Mouse (Mus musculus) retina, postnatal 1 day (tissue): Measurements from ENCODE around the gene Glrx5.
A peak's percentile ranks its signal among the peaks of the same experiment; 100 is the strongest.

ENCODE experiments used
- DNase-seq: peaks from one replicate; pipeline ENCODE4 v3.0.0-alpha.2; 2012

Gene Glrx5

GRCm38 (mm10) chr12:105031081-105032058 lies 1.1 kb upstream of the Glrx5 start:
- peak; percentile 46 for DNase-seq

- DNase-seq: no peak
These were observed 616 bp downstream of the Glrx5 start for GRCm38 (mm10) chr12:105032832-105033775.

GRCm38 (mm10) chr12:105034130-105034769 lies 1.8 kb downstream of the Glrx5 start:
- DNase-seq: no peak

GRCm38 (mm10) chr12:105038211-105038610 lies 5.7 kb downstream of the Glrx5 start:
- DNase-seq: no peak

- DNase-seq: no peak
These were observed 6.4 kb downstream of the Glrx5 start for GRCm38 (mm10) chr12:105038918-105039317.

GRCm38 (mm10) chr12:105039578-105040289 lies 7.2 kb downstream of the Glrx5 start:
- DNase-seq: no peak

- no peak for DNase-seq
These were observed 8.5 kb downstream of the Glrx5 start for GRCm38 (mm10) chr12:105040950-105041349.

- no peak for DNase-seq
These were observed 10.6 kb downstream of the Glrx5 start for GRCm38 (mm10) chr12:105043081-105043480.

- DNase-seq: no peak
These were observed 12.3 kb downstream of the Glrx5 start for GRCm38 (mm10) chr12:105044775-105045174.

GRCm38 (mm10) chr12:105048301-105048863 lies 15.9 kb downstream of the Glrx5 start:
- peak; percentile 59 for DNase-seq

- peak; percentile 34 for DNase-seq
These were observed 17.3 kb downstream of the Glrx5 start for GRCm38 (mm10) chr12:105049813-105050212.

GRCm38 (mm10) chr12:105050898-105051297 lies 18.4 kb downstream of the Glrx5 start:
- DNase-seq: peak; percentile 60

GRCm38 (mm10) chr12:105054041-105054440 lies 21.6 kb downstream of the Glrx5 start:
- no peak for DNase-seq

GRCm38 (mm10) chr12:105055308-105055707 lies 22.8 kb downstream of the Glrx5 start:
- DNase-seq: no peak

GRCm38 (mm10) chr12:105060006-105060405 lies 27.5 kb downstream of the Glrx5 start:
- no peak for DNase-seq

GRCm38 (mm10) chr12:105063201-105064134 lies 31.0 kb downstream of the Glrx5 start:
- DNase-seq: peak; percentile 31

- DNase-seq: no peak
These were observed 31.7 kb downstream of the Glrx5 start for GRCm38 (mm10) chr12:105064168-105064567.

- no peak for DNase-seq
These were observed 32.6 kb downstream of the Glrx5 start for GRCm38 (mm10) chr12:105065119-105065518.

GRCm38 (mm10) chr12:105066523-105066922 lies 34.0 kb downstream of the Glrx5 start:
- DNase-seq: peak; percentile 47

GRCm38 (mm10) chr12:105068911-105069310 lies 36.4 kb downstream of the Glrx5 start:
- DNase-seq: no peak

GRCm38 (mm10) chr12:105073708-105074107 lies 41.2 kb downstream of the Glrx5 start:
- peak; percentile 67 for DNase-seq
